Mouse (Mus musculus): Measurements from ENCODE around the gene Fbxo39. TPM values are rescaled to one million over a fixed set of nuclear protein-coding genes. Genes with fewer than 3 reads are reported as not detected.
A peak's percentile ranks its signal among the peaks of the same experiment; 100 is the strongest.
"Not testable (repeated sequence)": the region's sequence is repeated elsewhere in the genome, so short reads cannot be mapped to it uniquely, and the experiment has no call there.

The Fbxo39 gene
- polyA plus RNA-seq, 1 experiment from 2014 or later = not detected

GRCm38 (mm10) chr11:72332951-72333667, 18.9 kb downstream of the Fbxo39 start:
- H3K27me3 ChIP-seq = no peaks in the 10 kb centered on the region
- H3K4me2 ChIP-seq (replicated peaks) = no peak overlapping the region
- no peak overlapping the region for H3K4me3 ChIP-seq
- ATAC-seq (ENCODE audit: low FRiP score) = no peak
- H3K36me3 ChIP-seq = no peaks in the 10 kb centered on the region
- no peaks in the 10 kb centered on the region for H3K9me3 ChIP-seq (replicated peaks)
- H3K9ac ChIP-seq = no peak overlapping the region
- no peak overlapping the region for H3K27ac ChIP-seq
- 73% methylated on average over 9 of the region's 9 CpGs for WGBS
- H3K4me1 ChIP-seq = peaks cover under 1% of the 10 kb centered on the region

- no peak for ATAC-seq (ENCODE audit: low FRiP score)
Observed at GRCm38 (mm10) chr11:72334653-72335052, 20.4 kb downstream of the Fbxo39 start.

GRCm38 (mm10) chr11:72336726-72337125, 22.5 kb downstream of the Fbxo39 start:
- peaks cover 11% of the 10 kb centered on the region for H3K4me1 ChIP-seq
- H3K36me3 ChIP-seq = no peaks in the 10 kb centered on the region
- H3K9ac ChIP-seq = no peak overlapping the region
- no peaks in the 10 kb centered on the region for H3K9me3 ChIP-seq (replicated peaks)
- H3K4me3 ChIP-seq = no peak overlapping the region
- 92% methylated on average over 8 of the region's 8 CpGs for WGBS
- no peaks in the 10 kb centered on the region for H3K27me3 ChIP-seq
- H3K4me2 ChIP-seq (replicated peaks) = no peak overlapping the region
- H3K27ac ChIP-seq = no peak overlapping the region
- no peak for ATAC-seq (ENCODE audit: low FRiP score)

More at GRCm38 (mm10) chr11:72334653-72335052, 20.4 kb downstream of the Fbxo39 start:
- Histone ChIP-seq H3K9me3 (replicated peaks) (no peaks in the 10 kb centered on the region), H3K36me3 (no peaks in the 10 kb centered on the region), H3K27ac (no peak overlapping the region), H3K27me3 (no peaks in the 10 kb centered on the region), H3K4me2 (replicated peaks) (no peak overlapping the region), H3K4me3 (no peak overlapping the region), H3K9ac (no peak overlapping the region), H3K4me1 (peaks cover 11% of the 10 kb centered on the region)
- 78% methylated on average over 4 of the region's 4 CpGs for WGBS

- Histone ChIP-seq H3K4me3 (no peak overlapping the region), H3K9ac (no peak overlapping the region), H3K27me3 (no peaks in the 10 kb centered on the region), H3K9me3 (replicated peaks) (no peaks in the 10 kb centered on the region), H3K4me2 (replicated peaks) (no peak overlapping the region), H3K27ac (peak overlapping the region; percentile 62), H3K4me1 (peaks cover 13% of the 10 kb centered on the region), H3K36me3 (no peaks in the 10 kb centered on the region)
- WGBS = 29% methylated on average over 5 of the region's 5 CpGs
- peak; percentile 80 for ATAC-seq (ENCODE audit: low FRiP score)
Observed at GRCm38 (mm10) chr11:72338437-72338871, 24.2 kb downstream of the Fbxo39 start.

- H3K36me3 ChIP-seq = no peaks in the 10 kb centered on the region
- H3K4me1 ChIP-seq = peaks cover 13% of the 10 kb centered on the region
- H3K27ac ChIP-seq = no peak overlapping the region
- WGBS = 84% methylated on average over 4 of the region's 4 CpGs
- H3K9ac ChIP-seq = no peak overlapping the region
- no peak for ATAC-seq (ENCODE audit: low FRiP score)
- H3K4me3 ChIP-seq = no peak overlapping the region
- no peaks in the 10 kb centered on the region for H3K9me3 ChIP-seq (replicated peaks)
- H3K4me2 ChIP-seq (replicated peaks) = no peak overlapping the region
- H3K27me3 ChIP-seq = no peaks in the 10 kb centered on the region
Observed at GRCm38 (mm10) chr11:72339716-72340115, 25.5 kb downstream of the Fbxo39 start.

GRCm38 (mm10) chr11:72342549-72343237, 28.4 kb downstream of the Fbxo39 start:
- WGBS = 15% methylated on average over 7 of the region's 7 CpGs
- H3K9me3 ChIP-seq (replicated peaks) = no peaks in the 10 kb centered on the region
- no peak overlapping the region for H3K9ac ChIP-seq
- no peak overlapping the region; the same call in 1 of the 2 replicates for H3K4me2 ChIP-seq (replicated peaks)
- H3K4me1 ChIP-seq = peaks cover 13% of the 10 kb centered on the region
- H3K27me3 ChIP-seq = no peaks in the 10 kb centered on the region
- no peak overlapping the region for H3K4me3 ChIP-seq
- ATAC-seq (ENCODE audit: low FRiP score) = peak; percentile 56
- H3K36me3 ChIP-seq = no peaks in the 10 kb centered on the region
- H3K27ac ChIP-seq = no peak overlapping the region

GRCm38 (mm10) chr11:72343238-72343625, 29.0 kb downstream of the Fbxo39 start:
- peaks cover 12% of the 10 kb centered on the region for H3K4me1 ChIP-seq
- not testable (repeated sequence) for H3K27ac ChIP-seq; H3K27me3 ChIP-seq; H3K4me2 ChIP-seq (replicated peaks); H3K9me3 ChIP-seq (replicated peaks); H3K4me3 ChIP-seq; H3K36me3 ChIP-seq; ATAC-seq (ENCODE audit: low FRiP score); H3K9ac ChIP-seq
- WGBS = 93% methylated on average over 5 of the region's 5 CpGs

- Histone ChIP-seq H3K9ac (no peak overlapping the region), H3K4me3 (no peak overlapping the region), H3K4me1 (peaks cover 5% of the 10 kb centered on the region), H3K9me3 (replicated peaks) (no peaks in the 10 kb centered on the region), H3K4me2 (replicated peaks) (no peak overlapping the region), H3K36me3 (no peaks in the 10 kb centered on the region), H3K27me3 (no peaks in the 10 kb centered on the region), H3K27ac (no peak overlapping the region)
- WGBS = 27% methylated on average over 8 of the region's 8 CpGs
- no peak for ATAC-seq (ENCODE audit: low FRiP score)
Observed at GRCm38 (mm10) chr11:72343904-72344303, 29.7 kb downstream of the Fbxo39 start.

GRCm38 (mm10) chr11:72344486-72344885, 30.2 kb downstream of the Fbxo39 start:
- H3K27ac ChIP-seq = no peak overlapping the region
- H3K4me3 ChIP-seq = no peak overlapping the region
- H3K4me1 ChIP-seq = peaks cover 3% of the 10 kb centered on the region; the same call in 1 of the 2 replicates
- H3K36me3 ChIP-seq = no peaks in the 10 kb centered on the region
- H3K9ac ChIP-seq = no peak overlapping the region
- no peak overlapping the region for H3K4me2 ChIP-seq (replicated peaks)
- H3K27me3 ChIP-seq = no peaks in the 10 kb centered on the region
- no peaks in the 10 kb centered on the region for H3K9me3 ChIP-seq (replicated peaks)
- ATAC-seq (ENCODE audit: low FRiP score) = no peak
- 91% methylated on average over 11 of the region's 11 CpGs for WGBS

GRCm38 (mm10) chr11:72348563-72348962, 34.3 kb downstream of the Fbxo39 start:
- Histone ChIP-seq H3K9me3 (replicated peaks) (no peaks in the 10 kb centered on the region), H3K4me2 (replicated peaks) (no peak overlapping the region)
- WGBS = 64% methylated on average over 10 of the region's 10 CpGs

GRCm38 (mm10) chr11:72349016-72349415, 34.8 kb downstream of the Fbxo39 start:
- 53% methylated on average over 8 of the region's 8 CpGs for WGBS
- Histone ChIP-seq H3K9ac (no peak overlapping the region), H3K36me3 (no peaks in the 10 kb centered on the region), H3K4me3 (no peak overlapping the region), H3K4me2 (replicated peaks) (no peak overlapping the region), H3K9me3 (replicated peaks) (no peaks in the 10 kb centered on the region), H3K4me1 (no peaks in the 10 kb centered on the region), H3K27me3 (no peaks in the 10 kb centered on the region), H3K27ac (no peak overlapping the region)
- no peak for ATAC-seq (ENCODE audit: low FRiP score)

More at GRCm38 (mm10) chr11:72348563-72348962, 34.3 kb downstream of the Fbxo39 start:
- H3K9ac ChIP-seq = no peak overlapping the region
- no peaks in the 10 kb centered on the region for H3K27me3 ChIP-seq
- no peaks in the 10 kb centered on the region for H3K4me1 ChIP-seq
- no peak overlapping the region for H3K4me3 ChIP-seq
- no peaks in the 10 kb centered on the region for H3K36me3 ChIP-seq
- no peak for ATAC-seq (ENCODE audit: low FRiP score)
- no peak overlapping the region for H3K27ac ChIP-seq

- H3K27me3 ChIP-seq = no peaks in the 10 kb centered on the region
- no peak overlapping the region for H3K27ac ChIP-seq
- ATAC-seq (ENCODE audit: low FRiP score) = no peak
- no peak overlapping the region for H3K4me3 ChIP-seq
- no peak overlapping the region for H3K9ac ChIP-seq
- WGBS = 81% methylated on average over 4 of the region's 4 CpGs
- no peaks in the 10 kb centered on the region for H3K36me3 ChIP-seq
- H3K4me2 ChIP-seq (replicated peaks) = no peak overlapping the region
- H3K9me3 ChIP-seq (replicated peaks) = no peaks in the 10 kb centered on the region
- H3K4me1 ChIP-seq = no peaks in the 10 kb centered on the region
Observed at GRCm38 (mm10) chr11:72349652-72350051, 35.4 kb downstream of the Fbxo39 start.
